ENCODE assay signal across 14 mouse cellular contexts in the genomic region with DNA sequence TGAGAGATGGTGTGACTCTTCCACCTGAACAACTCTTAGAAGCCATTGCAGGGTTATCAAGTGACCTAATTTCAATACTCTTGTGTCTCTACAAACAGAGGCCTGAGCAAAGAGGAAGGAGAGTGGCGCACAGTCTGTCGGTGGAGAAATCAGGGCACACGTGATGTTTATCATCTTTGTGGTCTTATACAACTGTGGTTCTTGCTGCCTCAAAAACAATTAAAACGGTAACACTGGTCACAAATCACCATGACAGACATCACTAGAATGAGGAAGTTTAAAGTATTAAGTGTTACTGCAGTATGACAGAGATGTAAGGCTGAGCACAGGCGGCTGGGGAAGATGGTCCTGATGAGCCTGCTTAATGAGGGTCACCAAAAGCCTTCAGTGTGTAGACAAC.
A peak's percentile ranks its signal among the peaks of the same experiment; 100 is the strongest.
DNase-seq lines count a peak whose midpoint lies in the region; ATAC-seq lines count a peak whose summit lies in the region.
"Had no signal": no experiment of that assay in that cellular context is flagged by ENCODE, and none has a peak within 500 bp of the region (broad histone marks: within the 10 kb centered on the region; RNA-seq: fewer than 3 reads in every experiment).

No protein-coding gene starts in this region.

- peak; percentile 78 for ATAC-seq in granulocyte monocyte progenitor cell, adult 5-6 weeks (replicated peaks; ENCODE audit: poor library complexity, severe bottlenecking)
- peak; percentile 81 for ATAC-seq in neutrophil, adult 5-6 weeks (ENCODE audit: extremely low read depth, insufficient number of reproducible peaks, low FRiP score, poor library complexity, severe bottlenecking)
- ATAC-seq: forebrain, postnatal 0 days; intestine, embryonic 15.5 days; liver, embryonic 12.5 days had no signal

- peak; percentile 11 for DNase-seq in spleen, adult 12 weeks (ENCODE audit: low spot score)
- DNase-seq in spleen, adult 18-20 months: no peak
- DNase-seq in CD4-positive, CD25-positive, alpha-beta regulatory T cell, adult 2 months (ENCODE audit: low read depth, low spot score): peak; percentile 43
- DNase-seq in left cerebral cortex, adult 8-10 months (ENCODE audit: low spot score in 2 of 2): no peak
- DNase-seq in frontal cortex, postnatal 36 days (ENCODE audit: low spot score in 2 of 2): no peak
- DNase-seq: adrenal gland, adult 8-10 months; forebrain, postnatal 0 days; heart, adult 2 months; lung, embryonic 14.5 days; thymus, postnatal 25 days had no signal

Comparison
In these comparisons a context has a peak if more than half of its experiments do, and no peak if none do; other contexts are left out.
1. DNase-seq: peak in spleen, adult 12 weeks (single experiment) and CD4-positive, CD25-positive, alpha-beta regulatory T cell, adult 2 months (single experiment); none in spleen, adult 18-20 months (0 of 2), left cerebral cortex, adult 8-10 months (0 of 2) and frontal cortex, postnatal 36 days (0 of 2).